Comparison of ENCODE assay signal across 10 mouse cellular contexts in the genomic region with DNA sequence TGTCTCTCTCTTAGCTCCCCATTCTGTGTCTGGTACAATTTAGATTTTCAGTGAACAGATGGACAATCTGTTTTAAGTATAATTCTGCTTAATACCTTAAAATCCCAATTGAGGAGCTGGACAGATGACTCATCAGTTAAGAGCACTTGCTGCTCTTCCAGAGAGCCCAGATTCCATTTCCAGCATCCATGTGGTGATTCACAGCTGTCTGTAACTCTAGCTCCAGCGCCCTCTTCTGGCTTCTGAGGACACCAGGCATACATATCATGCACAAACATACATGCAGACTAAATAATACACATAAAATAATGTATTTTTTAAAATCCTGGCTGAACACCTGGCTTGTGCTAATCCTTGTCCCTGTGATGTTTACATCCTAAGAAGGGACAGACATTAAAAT. TPM values are rescaled to one million over a fixed set of nuclear protein-coding genes. Genes with fewer than 3 reads are reported as not detected.
DNase-seq lines count a peak whose midpoint lies in the region; ATAC-seq and TF ChIP-seq lines count a peak whose summit lies in the region.
"Had no signal": no experiment of that assay in that cellular context is flagged by ENCODE, and none has a peak within 500 bp of the region (broad histone marks: within the 10 kb centered on the region; RNA-seq: fewer than 3 reads in every experiment).

No protein-coding gene starts in this region.

- peak; percentile 32 for TF ChIP-seq CTCF in heart, adult 2 months (IDR thresholded peaks at IDR 0.05)

- H3K9ac ChIP-seq in heart, adult 2 months (ENCODE audit: low read depth, low read length), result no peak overlapping the region
- H3K9ac ChIP-seq in forebrain, embryonic 12.5 days, result no peak overlapping the region

- no peak for ATAC-seq in forebrain, embryonic 12.5 days (ENCODE audit: low FRiP score)

- no peak overlapping the region for H3K27ac ChIP-seq in heart, adult 2 months
- no peak overlapping the region for H3K27ac ChIP-seq in forebrain, embryonic 12.5 days

- intact Hi-C loops in heart, adult 2 months (cut with DNase I), result no loop called here

- peaks cover 2% of the 10 kb centered on the region; the same call in 1 of the 2 replicates for H3K27me3 ChIP-seq in heart, adult 2 months (ENCODE audit: control insufficient read depth, insufficient read depth, low read length)
- H3K27me3 ChIP-seq in forebrain, embryonic 12.5 days, result peaks cover 42% of the 10 kb centered on the region

- WGBS in heart, adult 2 months, result 0% methylated on average over 1 of the region's 1 CpGs
- 4% methylated on average over 1 of the region's 1 CpGs for WGBS in forebrain, embryonic 12.5 days

- H3K9me3 ChIP-seq in forebrain, embryonic 12.5 days, result 0 out of 2 replicates have a peak, but pooled peaks cover 3% of the 10 kb centered on the region

- no peaks in the 10 kb centered on the region for H3K36me3 ChIP-seq in heart, adult 2 months (ENCODE audit: control insufficient read depth, insufficient read depth, low read length)
- H3K36me3 ChIP-seq in forebrain, embryonic 12.5 days (replicated peaks), result no peaks in the 10 kb centered on the region

- TF ChIP-seq POLR2A in heart, adult 2 months (IDR thresholded peaks at IDR 0.05; ENCODE audit: insufficient read depth, low read depth, low read length), result no peak

- H3K4me2 ChIP-seq in forebrain, embryonic 12.5 days, result no peak overlapping the region

- H3K4me1 ChIP-seq in heart, adult 2 months (ENCODE audit: control insufficient read depth, insufficient read depth, low read length), result no peaks in the 10 kb centered on the region
- peaks cover 15% of the 10 kb centered on the region for H3K4me1 ChIP-seq in forebrain, embryonic 12.5 days

- no peaks in the 10 kb centered on the region for H3K79me2 ChIP-seq in heart, adult 2 months (replicated peaks; ENCODE audit: control insufficient read depth, insufficient read depth, low read length)

- no peak for TF ChIP-seq EP300 in heart, adult 2 months (IDR thresholded peaks at IDR 0.05; ENCODE audit: insufficient read depth, low read depth, low read length)

- no peak for DNase-seq in heart, adult 2 months
- no peak for DNase-seq in heart, adult 8-10 months (ENCODE audit: low spot score)
- peak; percentile 40 to 44 for DNase-seq in right cerebral cortex, adult 2 months (ENCODE audit: low spot score in 2 of 2)
- no peak for DNase-seq in right cerebral cortex, adult 18-20 months
- peak; percentile 56 for DNase-seq in embryo, embryonic 10.5 days (ENCODE audit: low spot score)
- DNase-seq in retina, postnatal 7 days (ENCODE audit: low read depth, low spot score), result peak; percentile 66
- DNase-seq in cerebellum, adult 9-10 months, result no peak

- no peak overlapping the region for H3K4me3 ChIP-seq in heart, adult 2 months
- H3K4me3 ChIP-seq in forebrain, embryonic 12.5 days (replicated peaks), result no peak overlapping the region
- H3K4me3 ChIP-seq: erythroblast, embryonic 14.5 days; megakaryocyte, embryonic 14.5 days had no signal

RNA-seq across cellular contexts. Expression of a gene that starts 1.4 kb away (rescaled TPM):
- not detected for total RNA-seq in heart, adult 2 months (2021)
- 0.14 TPM in 1 of 2 replicates, not detected in the other for polyA plus RNA-seq in heart, adult 2 months (2012; rRNA removed)
- total RNA-seq in heart, adult 8-10 months (2022), result under 1 TPM in 2 of 4 experiments, not detected in 2; 0.31 to 0.46 TPM
- 0.87 and 1.8 TPM in 2 replicates for polyA plus RNA-seq in forebrain, embryonic 12.5 days (2016; fragmentation: Nextera tagmentation; extraction: Ambion mirVana)
- polyA plus RNA-seq: erythroblast, embryonic 14.5 days had no signal

RNA-seq across cellular contexts. Expression of a gene that starts 11.8 kb away (rescaled TPM):
- 10 to 100 TPM; 36.1 to 44.8 TPM for total RNA-seq in heart, adult 2 months (2021)
- 25.7 and 26.7 TPM in 2 replicates for polyA plus RNA-seq in heart, adult 2 months (2012; rRNA removed)
- 10 to 100 TPM; 36.3 to 53.0 (median 47.2) TPM for total RNA-seq in heart, adult 8-10 months (2022)
- polyA plus RNA-seq in forebrain, embryonic 12.5 days (2016; fragmentation: Nextera tagmentation; extraction: Ambion mirVana), result 1.3 and 2.0 TPM in 2 replicates
- polyA plus RNA-seq: erythroblast, embryonic 14.5 days had no signal

RNA-seq across cellular contexts. Expression of a gene that starts 18.9 kb away (rescaled TPM):
- not detected for total RNA-seq in heart, adult 2 months (2021)
- not detected in 2 replicates for polyA plus RNA-seq in heart, adult 2 months (2012; rRNA removed)
- total RNA-seq in heart, adult 8-10 months (2022), result not detected
- 0.31 and 0.32 TPM in 2 replicates for polyA plus RNA-seq in forebrain, embryonic 12.5 days (2016; fragmentation: Nextera tagmentation; extraction: Ambion mirVana)
- polyA plus RNA-seq: erythroblast, embryonic 14.5 days had no signal

RNA-seq across cellular contexts. Expression of a gene that starts 37.5 kb away (rescaled TPM):
- total RNA-seq in heart, adult 2 months (2021), result under 1 TPM; 0.05 to 0.09 TPM
- polyA plus RNA-seq in heart, adult 2 months (2012; rRNA removed), result 0.04 and 0.09 TPM in 2 replicates
- under 1 TPM in 3 of 4 experiments, not detected in 1; 0.14 to 0.37 (median 0.17) TPM for total RNA-seq in heart, adult 8-10 months (2022)
- 0.78 and 0.82 TPM in 2 replicates for polyA plus RNA-seq in forebrain, embryonic 12.5 days (2016; fragmentation: Nextera tagmentation; extraction: Ambion mirVana)
- polyA plus RNA-seq: erythroblast, embryonic 14.5 days had no signal

RNA-seq across cellular contexts. Expression of a gene that starts 50.9 kb away (rescaled TPM):
- total RNA-seq in heart, adult 2 months (2021), result 10 to 100 TPM; 13.2 to 15.1 TPM
- 4.6 and 9.6 TPM in 2 replicates for polyA plus RNA-seq in heart, adult 2 months (2012; rRNA removed)
- 10 to 100 TPM; 13.2 to 15.4 (median 14.2) TPM for total RNA-seq in heart, adult 8-10 months (2022)
- 11.9 and 12.5 TPM in 2 replicates for polyA plus RNA-seq in forebrain, embryonic 12.5 days (2016; fragmentation: Nextera tagmentation; extraction: Ambion mirVana)
- polyA plus RNA-seq: erythroblast, embryonic 14.5 days had no signal

Comparison
In these comparisons a context has a peak if more than half of its experiments do, and no peak if none do; other contexts are left out.
1. DNase-seq: peak in right cerebral cortex, adult 2 months (2 of 2), embryo, embryonic 10.5 days (single experiment) and retina, postnatal 7 days (single experiment); none in heart, adult 2 months (0 of 2), heart, adult 8-10 months (single experiment), right cerebral cortex, adult 18-20 months (single experiment) and cerebellum, adult 9-10 months (single experiment).